27 mouse cellular contexts compared by ENCODE assay signal in genomic region chr6:100023434-100024095, GRCm38 (mm10).
DNase-seq lines count a peak whose midpoint lies in the region; ATAC-seq lines count a peak whose summit lies in the region.
"Had no signal": no experiment of that assay in that cellular context is flagged by ENCODE, and none has a peak within 500 bp of the region (broad histone marks: within the 10 kb centered on the region; RNA-seq: fewer than 3 reads in every experiment).

No protein-coding gene starts in this region.

- peak; percentile 16 for DNase-seq in embryonic facial prominence, embryonic 14.5 days (ENCODE audit: low spot score)
- no peak for DNase-seq in embryonic facial prominence, embryonic 10.5 days (ENCODE audit: low spot score)
- DNase-seq in lung, adult 18-20 months = no peak
- peak; percentile 38 for DNase-seq in ZHBTc4 (ENCODE audit: low read depth, low spot score)
- DNase-seq: adrenal gland, adult 8-10 months; adrenal gland, postnatal 14 days; adrenal gland, postnatal 36 days; B cell, adult 2 months; cerebellum, adult 11 months; cerebellum, adult 18-20 months; cerebellum, adult 8-10 months; cerebellum, adult 9-11 months; cerebellum, postnatal 14 days; cerebellum, postnatal 36 days; embryo, embryonic 11 days had no signal

- no peak overlapping the region for H3K9ac ChIP-seq in embryonic facial prominence, embryonic 14.5 days (ENCODE audit: low read depth, low read length)
- no peak overlapping the region for H3K9ac ChIP-seq in hindbrain, embryonic 12.5 days
- H3K9ac ChIP-seq in hindbrain, embryonic 16.5 days (ENCODE audit: low read depth, low read length) = no peak overlapping the region
- no peak overlapping the region for H3K9ac ChIP-seq in lung, embryonic 16.5 days (ENCODE audit: low read length)
- H3K9ac ChIP-seq: embryonic facial prominence, embryonic 12.5 days; embryonic facial prominence, embryonic 15.5 days; forebrain, embryonic 12.5 days had no signal

- no peaks in the 10 kb centered on the region for H3K9me3 ChIP-seq in embryonic facial prominence, embryonic 14.5 days (ENCODE audit: control insufficient read depth, low read length)
- no peaks in the 10 kb centered on the region for H3K9me3 ChIP-seq in embryonic facial prominence, embryonic 10.5 days
- H3K9me3 ChIP-seq in hindbrain, embryonic 12.5 days (replicated peaks) = no peaks in the 10 kb centered on the region
- no peaks in the 10 kb centered on the region for H3K9me3 ChIP-seq in hindbrain, embryonic 16.5 days (ENCODE audit: control insufficient read depth, low read length)
- no peaks in the 10 kb centered on the region for H3K9me3 ChIP-seq in lung, embryonic 16.5 days (ENCODE audit: control insufficient read depth, low read length)
- H3K9me3 ChIP-seq: embryonic facial prominence, embryonic 12.5 days; embryonic facial prominence, embryonic 15.5 days; forebrain, embryonic 10.5 days; forebrain, embryonic 12.5 days had no signal

- no peak overlapping the region for H3K27ac ChIP-seq in embryonic facial prominence, embryonic 14.5 days (replicated peaks; ENCODE audit: low read depth, low read length)
- H3K27ac ChIP-seq in embryonic facial prominence, embryonic 10.5 days (replicated peaks) = no peak overlapping the region
- H3K27ac ChIP-seq in hindbrain, embryonic 12.5 days = no peak overlapping the region
- H3K27ac ChIP-seq in hindbrain, embryonic 16.5 days (ENCODE audit: low read depth, low read length) = no peak overlapping the region
- H3K27ac ChIP-seq in lung, embryonic 16.5 days (ENCODE audit: low read length) = no peak overlapping the region
- H3K27ac ChIP-seq: embryonic facial prominence, embryonic 12.5 days; embryonic facial prominence, embryonic 15.5 days; forebrain, embryonic 10.5 days; forebrain, embryonic 12.5 days had no signal

- H3K27me3 ChIP-seq in embryonic facial prominence, embryonic 14.5 days (replicated peaks; ENCODE audit: control insufficient read depth, insufficient read depth, low read length) = no peaks in the 10 kb centered on the region
- peaks cover 56% of the 10 kb centered on the region for H3K27me3 ChIP-seq in embryonic facial prominence, embryonic 10.5 days (replicated peaks; ENCODE audit: low read depth, poor library complexity, severe bottlenecking)
- H3K27me3 ChIP-seq in hindbrain, embryonic 12.5 days = peaks cover 15% of the 10 kb centered on the region
- H3K27me3 ChIP-seq in hindbrain, embryonic 16.5 days (replicated peaks; ENCODE audit: control insufficient read depth, insufficient read depth, low read length) = no peaks in the 10 kb centered on the region
- H3K27me3 ChIP-seq in lung, embryonic 16.5 days (ENCODE audit: control insufficient read depth, insufficient read depth, low read depth, low read length) = no peaks in the 10 kb centered on the region
- H3K27me3 ChIP-seq: embryonic facial prominence, embryonic 15.5 days had no signal

- H3K4me3 ChIP-seq in embryonic facial prominence, embryonic 14.5 days (ENCODE audit: low read depth, low read length) = no peak overlapping the region
- no peak overlapping the region for H3K4me3 ChIP-seq in embryonic facial prominence, embryonic 10.5 days
- H3K4me3 ChIP-seq in hindbrain, embryonic 12.5 days = no peak overlapping the region
- no peak overlapping the region for H3K4me3 ChIP-seq in hindbrain, embryonic 16.5 days (ENCODE audit: low read length)
- H3K4me3 ChIP-seq in lung, embryonic 16.5 days (ENCODE audit: low read length) = no peak overlapping the region
- H3K4me3 ChIP-seq: embryonic facial prominence, embryonic 12.5 days; embryonic facial prominence, embryonic 15.5 days; erythroblast, embryonic 14.5 days; forebrain, embryonic 10.5 days; forebrain, embryonic 12.5 days had no signal

- no peaks in the 10 kb centered on the region for H3K36me3 ChIP-seq in embryonic facial prominence, embryonic 14.5 days (ENCODE audit: control insufficient read depth, insufficient read depth, low read length)
- H3K36me3 ChIP-seq in embryonic facial prominence, embryonic 10.5 days (replicated peaks) = no peaks in the 10 kb centered on the region
- no peaks in the 10 kb centered on the region for H3K36me3 ChIP-seq in hindbrain, embryonic 12.5 days
- H3K36me3 ChIP-seq in hindbrain, embryonic 16.5 days (ENCODE audit: control insufficient read depth, insufficient read depth, low read length) = no peaks in the 10 kb centered on the region
- H3K36me3 ChIP-seq in lung, embryonic 16.5 days (ENCODE audit: control insufficient read depth, insufficient read depth, low read length) = no peaks in the 10 kb centered on the region
- H3K36me3 ChIP-seq: embryonic facial prominence, embryonic 12.5 days; embryonic facial prominence, embryonic 15.5 days; forebrain, embryonic 10.5 days; forebrain, embryonic 12.5 days had no signal

- H3K4me1 ChIP-seq in embryonic facial prominence, embryonic 14.5 days (ENCODE audit: control insufficient read depth, insufficient read depth, low read length) = peaks cover 10% of the 10 kb centered on the region
- peaks cover 17% of the 10 kb centered on the region for H3K4me1 ChIP-seq in embryonic facial prominence, embryonic 10.5 days
- H3K4me1 ChIP-seq in hindbrain, embryonic 12.5 days = peaks cover 18% of the 10 kb centered on the region
- H3K4me1 ChIP-seq in hindbrain, embryonic 16.5 days (ENCODE audit: control insufficient read depth, insufficient read depth, low read depth, low read length) = no peaks in the 10 kb centered on the region
- H3K4me1 ChIP-seq in lung, embryonic 16.5 days (replicated peaks; ENCODE audit: control insufficient read depth, insufficient read depth, low read length) = no peaks in the 10 kb centered on the region

- 79% methylated on average over 7 of the region's 7 CpGs for WGBS in embryonic facial prominence, embryonic 14.5 days
- 83% methylated on average over 7 of the region's 7 CpGs for WGBS in embryonic facial prominence, embryonic 10.5 days
- 61% methylated on average over 7 of the region's 7 CpGs for WGBS in hindbrain, embryonic 12.5 days
- WGBS in hindbrain, embryonic 16.5 days = 62% methylated on average over 7 of the region's 7 CpGs
- 81% methylated on average over 7 of the region's 7 CpGs for WGBS in lung, embryonic 16.5 days

- no peak overlapping the region for H3K4me2 ChIP-seq in embryonic facial prominence, embryonic 14.5 days (ENCODE audit: low read depth, low read length)
- H3K4me2 ChIP-seq in hindbrain, embryonic 12.5 days (replicated peaks) = no peak overlapping the region
- no peak overlapping the region for H3K4me2 ChIP-seq in hindbrain, embryonic 16.5 days (ENCODE audit: low read length)
- H3K4me2 ChIP-seq in lung, embryonic 16.5 days (ENCODE audit: low read depth, low read length) = no peak overlapping the region
- H3K4me2 ChIP-seq: embryonic facial prominence, embryonic 12.5 days; embryonic facial prominence, embryonic 15.5 days; forebrain, embryonic 12.5 days had no signal

- ATAC-seq in embryonic facial prominence, embryonic 14.5 days (ENCODE audit: low read depth) = no peak
- peak; percentile 57; the same call in 1 of the 2 replicates for ATAC-seq in hindbrain, embryonic 12.5 days (ENCODE audit: low FRiP score)
- no peak for ATAC-seq in hindbrain, embryonic 16.5 days
- ATAC-seq in lung, embryonic 16.5 days (ENCODE audit: low read depth) = peak; percentile 17; the same call in 1 of the 2 replicates
- no peak for ATAC-seq in CD4-positive, CD25-positive, alpha-beta regulatory T cell, adult 4 months
- ATAC-seq: activated CD4-positive, CD25-positive, alpha-beta regulatory T cell, adult 4 months; forebrain, embryonic 14.5 days; forebrain, embryonic 16.5 days had no signal

Comparison
In these comparisons a context has a peak if more than half of its experiments do, and no peak if none do; other contexts are left out.
1. ATAC-seq: peak in hindbrain, embryonic 12.5 days (single experiment) and lung, embryonic 16.5 days (single experiment); none in embryonic facial prominence, embryonic 14.5 days (single experiment), hindbrain, embryonic 16.5 days (single experiment) and CD4-positive, CD25-positive, alpha-beta regulatory T cell, adult 4 months (single experiment).
2. DNase-seq: peak in embryonic facial prominence, embryonic 14.5 days (single experiment) and ZHBTc4 (single experiment); none in embryonic facial prominence, embryonic 10.5 days (single experiment) and lung, adult 18-20 months (0 of 2).